Mouse (Mus musculus): ENCODE measurements around the gene Myo19. TPM values are rescaled to one million over a fixed set of nuclear protein-coding genes. Genes with fewer than 3 reads are reported as not detected.

Gene Myo19
- 6.7 TPM for polyA plus RNA-seq (2014; fragmentation: Illumina TruSeq; extraction: RNeasy Lipid Tissue Mini Kit (QIAGEN cat#74804); ENCODE audit: low read depth, low replicate concordance)

DNA sequence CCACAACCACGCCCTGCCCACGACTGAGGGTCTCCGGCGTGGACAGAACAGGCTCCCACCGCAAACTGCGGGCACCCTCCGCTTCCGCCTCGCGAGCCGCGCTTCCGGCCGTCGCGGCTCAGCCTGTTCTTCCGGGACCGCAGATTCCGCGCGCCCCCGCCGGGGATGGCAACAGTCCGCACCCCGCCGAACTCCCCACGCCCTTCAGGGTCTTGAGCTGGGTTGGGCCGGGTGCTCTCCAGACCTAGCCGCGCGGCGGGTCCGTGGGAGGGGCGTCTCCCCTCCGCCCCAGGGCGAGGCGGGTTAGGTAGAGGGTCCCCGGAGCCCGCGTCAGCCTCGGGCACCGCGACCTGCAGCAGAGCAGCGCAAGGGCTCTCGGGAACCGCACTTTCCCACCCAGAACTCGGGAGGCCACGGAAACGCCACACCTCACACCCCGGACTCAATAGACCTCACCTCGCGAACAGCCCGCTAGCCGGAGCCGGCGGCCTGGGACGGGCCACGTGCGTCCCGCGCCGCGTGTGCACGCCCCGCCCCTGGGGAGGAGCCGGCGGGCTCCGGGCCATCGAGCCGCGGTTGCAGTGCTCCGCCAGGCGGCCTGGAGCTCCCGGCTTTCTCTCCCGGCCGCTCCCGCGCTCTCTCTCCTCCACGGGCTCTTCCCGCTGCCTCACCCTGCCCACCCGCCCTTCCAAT lies at the start of gene Myo19, which contains the start of gene Pigw:
Gene Myo19 (plus strand): TSS at position 377 of the 693 bp plus-strand sequence.
Gene Pigw (minus strand): TSS at position 514 of the 693 bp plus-strand sequence.

DNA sequence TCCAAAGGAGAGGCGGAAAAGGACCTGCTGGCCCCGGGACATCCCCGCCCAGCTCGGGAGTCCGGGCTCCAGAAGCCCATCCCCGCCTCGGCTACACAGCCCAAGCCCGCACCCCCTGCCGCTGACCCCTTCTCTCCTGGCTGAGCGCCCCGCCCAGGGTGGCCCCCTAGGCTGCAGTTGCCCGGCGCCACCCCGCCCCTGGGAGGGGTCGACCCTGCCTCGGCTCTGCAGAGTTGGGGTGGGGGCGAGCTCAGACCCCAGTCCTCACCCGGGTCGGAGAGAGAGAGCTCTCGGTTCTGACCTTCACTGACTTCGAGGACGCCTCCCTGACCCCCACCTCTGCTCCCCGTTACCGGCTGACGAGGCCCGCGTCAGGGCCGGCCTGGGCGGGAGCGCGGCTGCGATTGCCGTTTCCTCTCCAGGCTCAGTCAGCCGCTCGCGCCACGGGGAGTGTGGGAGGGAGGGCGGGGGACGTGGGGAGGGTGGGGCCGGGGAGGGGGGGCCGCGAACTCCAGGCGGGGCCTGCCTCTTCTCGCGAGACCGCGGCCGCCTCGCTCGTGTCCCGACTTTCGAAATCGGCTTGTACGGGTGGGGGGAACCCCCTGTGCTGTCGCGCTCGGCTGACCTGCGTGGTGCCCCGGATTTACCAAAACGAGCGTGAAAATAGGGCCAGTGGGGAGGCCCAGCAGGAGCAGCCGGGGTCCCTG lies 9.5 kb upstream of the Myo19 start, which contains the start of gene Ggnbp2:
Gene Ggnbp2 (minus strand): TSS at position 481 of the 707 bp plus-strand sequence.

GRCm38 (mm10) chr11:84916053-84916702 lies 36.2 kb downstream of the Myo19 start, which contains the start of gene Znhit3:
Znhit3 (minus strand) TSS chr11:84916366.

GRCm38 (mm10) chr11:84957591-84958270 lies 77.8 kb downstream of the Myo19 start, which contains the start of gene Car4:
Car4 (plus strand) TSS chr11:84957786.

Other genes starting within 250 kb of the Myo19 start
- gene Mrm1, start 60.6 kb upstream of the Myo19 start, polyA plus RNA-seq (2014; fragmentation: Illumina TruSeq; extraction: RNeasy Lipid Tissue Mini Kit (QIAGEN cat#74804); ENCODE audit: low read depth, low replicate concordance), result 1.8 TPM
- gene Dhrs11, start 51.2 kb upstream of the Myo19 start, polyA plus RNA-seq (2014; fragmentation: Illumina TruSeq; extraction: RNeasy Lipid Tissue Mini Kit (QIAGEN cat#74804); ENCODE audit: low read depth, low replicate concordance), result 6.0 TPM
- gene Ggnbp2, start 9.3 kb upstream of the Myo19 start, polyA plus RNA-seq (2014; fragmentation: Illumina TruSeq; extraction: RNeasy Lipid Tissue Mini Kit (QIAGEN cat#74804); ENCODE audit: low read depth, low replicate concordance), result 963 TPM
- 7.4 TPM for gene Pigw, start 137 bp downstream of the Myo19 start, polyA plus RNA-seq (2014; fragmentation: Illumina TruSeq; extraction: RNeasy Lipid Tissue Mini Kit (QIAGEN cat#74804); ENCODE audit: low read depth, low replicate concordance)
- gene Znhit3, start 36.2 kb downstream of the Myo19 start, polyA plus RNA-seq (2014; fragmentation: Illumina TruSeq; extraction: RNeasy Lipid Tissue Mini Kit (QIAGEN cat#74804); ENCODE audit: low read depth, low replicate concordance), result 45.5 TPM
- gene Car4, start 77.6 kb downstream of the Myo19 start, polyA plus RNA-seq (2014; fragmentation: Illumina TruSeq; extraction: RNeasy Lipid Tissue Mini Kit (QIAGEN cat#74804); ENCODE audit: low read depth, low replicate concordance), result 1.8 TPM

Measured in testis, adult 10 weeks (tissue).